Mouse (Mus musculus) adrenal gland, postnatal 14 days (tissue): ENCODE measurements around the gene Ubqln5. TPM values are rescaled to one million over a fixed set of nuclear protein-coding genes. Genes with fewer than 3 reads are reported as not detected.

Source experiments
- DNase-seq: peaks from one replicate; pipeline ENCODE4 v3.0.0; 2021; ENCODE audit warnings: mixed read lengths
- long read RNA-seq, 2 experiments: library from polyadenylated mRNA; stranded (forward); transcript quantifications; one replicate each; pipeline ENCODE4 v2.0.0; 2021
- total RNA-seq: library from RNA; stranded (reverse); gene quantifications from 2 replicates; pipeline ENCODE4 v1.2.3, GENCODE M21; 2021

Gene Ubqln5
- not detected in 2 replicates for total RNA-seq
- long read RNA-seq, experiment 1: 0 reads
- long read RNA-seq, experiment 2: 0 reads

DNA sequence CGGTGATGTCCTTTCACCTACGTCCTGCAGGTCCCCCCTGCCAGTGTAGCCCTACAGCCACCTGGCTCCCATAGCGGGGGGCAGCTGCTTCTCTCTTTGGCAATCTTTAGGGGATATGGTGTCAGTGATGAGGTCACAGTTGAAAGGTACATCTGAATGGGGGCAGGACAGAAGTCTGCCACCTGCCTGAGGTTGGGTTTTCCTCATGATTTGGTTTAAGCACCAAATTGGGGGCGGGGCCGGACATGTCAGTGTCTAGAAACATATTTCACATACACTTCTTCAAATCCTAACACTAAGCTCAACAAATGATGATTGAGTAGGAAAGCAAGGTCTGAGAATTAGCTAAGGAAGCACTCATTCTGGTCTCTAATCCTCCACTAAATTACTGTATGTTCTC lies at the start of gene Ubqln5:
TSS of gene Ubqln5 (minus strand) at position 101 of the 400 bp plus-strand sequence.
- no peak for DNase-seq

GRCm38 (mm10) chr7:104179074-104179473 lies 49.4 kb upstream of the Ubqln5 start:
- no peak for DNase-seq

DNA sequence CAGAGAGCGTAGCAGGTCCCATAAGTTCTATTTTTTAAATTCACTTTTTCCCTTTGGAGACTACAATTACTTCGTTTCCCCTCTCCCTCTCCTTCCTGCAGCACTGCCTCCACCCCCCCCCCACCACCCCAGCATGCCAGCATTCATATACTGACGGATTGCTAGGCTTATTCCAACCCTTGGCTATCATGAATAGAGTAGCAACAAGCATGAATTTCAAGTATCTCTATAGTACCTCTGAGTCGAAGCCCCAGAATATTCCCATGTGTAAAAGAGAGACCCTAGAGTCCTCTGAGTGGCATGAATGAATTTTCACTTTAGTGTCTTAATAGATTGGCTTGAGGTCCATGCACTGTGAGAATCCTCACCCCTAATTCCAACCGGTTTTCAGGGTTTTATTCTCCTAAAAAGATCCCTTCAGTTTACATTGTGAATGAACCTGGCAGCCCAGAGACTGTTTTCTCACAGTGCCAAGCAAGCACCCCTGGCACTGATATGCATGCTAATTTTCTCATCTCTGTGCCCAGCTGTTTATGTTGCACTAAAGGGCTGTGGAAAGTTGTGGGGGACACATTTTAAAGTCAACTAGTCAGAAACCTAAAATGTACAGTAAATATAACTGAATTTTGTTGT lies 48.9 kb upstream of the Ubqln5 start:
- no peak for DNase-seq

GRCm38 (mm10) chr7:104175085-104175484 lies 45.5 kb upstream of the Ubqln5 start:
- DNase-seq: no peak

DNA sequence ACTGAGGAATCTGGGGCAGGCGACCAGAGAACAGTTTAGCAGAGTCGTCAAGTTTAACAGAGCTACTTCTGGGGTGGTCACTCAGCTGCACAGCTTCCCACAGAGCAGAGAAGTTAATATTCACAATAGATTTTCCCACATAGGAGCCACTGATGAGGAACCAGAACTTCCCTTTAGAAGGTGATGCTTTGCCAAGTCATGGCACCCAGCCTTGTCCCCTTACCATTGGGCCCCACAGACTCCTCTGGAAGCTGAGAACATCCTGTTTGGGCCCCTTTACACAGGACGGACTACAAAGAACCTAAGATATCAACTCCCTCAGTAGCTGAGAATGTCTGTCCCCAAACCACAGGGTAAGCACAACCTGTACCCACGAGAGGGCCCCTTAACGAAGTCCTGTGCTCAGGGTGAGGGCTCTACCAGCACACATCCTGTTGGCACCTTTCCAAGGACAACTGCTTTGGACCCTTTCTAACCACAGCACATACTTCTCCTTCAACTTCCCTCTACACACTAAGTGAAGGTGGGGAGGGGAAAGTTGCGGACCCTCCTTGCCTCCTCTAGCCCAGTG lies 40.1 kb upstream of the Ubqln5 start:
- DNase-seq: no peak

GRCm38 (mm10) chr7:104167105-104167504 lies 37.5 kb upstream of the Ubqln5 start:
- DNase-seq: no peak

- DNase-seq: no peak
Observed at GRCm38 (mm10) chr7:104150456-104150855, 20.8 kb upstream of the Ubqln5 start, which contains the start of gene Ubqlnl. Gene Ubqlnl (minus strand): TSS chr7:104150556.

DNA sequence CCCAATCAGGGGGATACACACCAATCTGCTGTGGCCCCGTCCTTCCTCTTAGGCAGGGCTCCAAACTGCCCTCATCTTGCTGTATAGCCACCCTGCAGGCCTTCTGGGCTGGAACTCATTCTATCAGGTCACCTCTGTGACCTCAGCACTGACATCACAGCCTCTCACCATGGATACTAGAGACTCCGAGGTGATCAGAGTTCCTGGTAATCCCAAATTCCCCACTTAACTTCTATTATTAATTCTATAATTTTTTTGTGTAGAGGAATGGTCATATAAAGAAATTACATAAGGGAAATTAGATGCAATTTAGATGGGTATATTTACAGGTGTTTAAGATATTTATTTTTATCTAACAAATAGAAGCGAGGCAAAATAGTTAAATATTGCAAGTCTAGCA lies 13.6 kb upstream of the Ubqln5 start, which contains the start of gene Ubqln3:
TSS of gene Ubqln3 (minus strand) at position 101 of the 400 bp plus-strand sequence.
- DNase-seq: no peak

DNA sequence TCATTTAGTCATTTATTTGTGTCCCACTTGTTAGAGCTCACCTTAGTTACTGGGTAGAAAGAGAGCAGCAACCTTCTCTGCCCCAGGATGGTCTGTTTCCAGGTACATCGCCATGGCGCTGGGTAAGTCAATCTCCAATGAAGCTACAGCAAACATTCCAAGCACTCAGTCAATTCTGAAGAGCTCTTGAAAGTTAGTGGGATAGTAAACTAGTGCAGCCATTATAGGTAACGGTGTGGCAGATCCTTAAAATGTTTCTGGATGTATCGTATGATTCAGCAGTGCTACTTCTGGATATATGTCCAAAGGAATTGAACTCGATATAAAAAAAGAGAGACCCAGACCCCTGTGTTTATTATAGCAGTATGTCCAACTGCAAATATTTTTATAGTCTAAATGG lies 7.7 kb upstream of the Ubqln5 start, which contains the start of gene Olfr643:
TSS of gene Olfr643 (minus strand) at position 101 of the 400 bp plus-strand sequence.
- no peak for DNase-seq

- no peak for DNase-seq
Observed at GRCm38 (mm10) chr7:104104757-104104972, 25.0 kb downstream of the Ubqln5 start, which contains the start of gene Olfr646. Gene Olfr646 (plus strand): TSS chr7:104104873.

GRCm38 (mm10) chr7:104103913-104104756 lies 25.5 kb downstream of the Ubqln5 start:
- no peak for DNase-seq

- DNase-seq: no peak
Observed at GRCm38 (mm10) chr7:104085365-104085764, 44.3 kb downstream of the Ubqln5 start, which contains the start of gene Olfr645. Gene Olfr645 (minus strand): TSS chr7:104085465.

Other genes starting within 250 kb of the Ubqln5 start
- gene Olfr66, start 243.6 kb downstream of the Ubqln5 start, total RNA-seq: not detected in 2 replicates
- not detected in 2 replicates for gene Olfr64, start 235.3 kb downstream of the Ubqln5 start, total RNA-seq
- gene Olfr65, start 226.3 kb downstream of the Ubqln5 start, total RNA-seq: not detected in 2 replicates
- gene Olfr631, start 201.0 kb downstream of the Ubqln5 start, total RNA-seq: not detected in 2 replicates
- gene Olfr632, start 195.5 kb downstream of the Ubqln5 start, total RNA-seq: not detected in 2 replicates
- gene Olfr633, start 185.4 kb downstream of the Ubqln5 start, total RNA-seq: not detected in 2 replicates
- gene Olfr635, start 158.7 kb downstream of the Ubqln5 start, total RNA-seq: not detected in 2 replicates
- gene Olfr638, start 131.1 kb downstream of the Ubqln5 start, total RNA-seq: not detected in 2 replicates
- gene Olfr639, start 112.5 kb downstream of the Ubqln5 start, total RNA-seq: not detected in 2 replicates
- gene Olfr640, start 104.3 kb downstream of the Ubqln5 start, total RNA-seq: not detected in 2 replicates
- gene Olfr641, start 94.4 kb downstream of the Ubqln5 start, total RNA-seq: not detected in 2 replicates
- not detected in 2 replicates for gene Olfr642, start 77.2 kb downstream of the Ubqln5 start, total RNA-seq
- not detected in 2 replicates for gene 4930516K23Rik, start 68.4 kb downstream of the Ubqln5 start, total RNA-seq
- not detected in 2 replicates for gene Olfr644, start 58.0 kb downstream of the Ubqln5 start, total RNA-seq
- not detected in 2 replicates for gene Olfr645, start 44.4 kb downstream of the Ubqln5 start, total RNA-seq
- gene Olfr646, start 25.0 kb downstream of the Ubqln5 start, total RNA-seq: not detected in 2 replicates
- gene Olfr643, start 7.6 kb upstream of the Ubqln5 start, total RNA-seq: not detected in 2 replicates
- gene Ubqln3, start 13.5 kb upstream of the Ubqln5 start, total RNA-seq: not detected in 2 replicates
- gene Ubqlnl, start 20.7 kb upstream of the Ubqln5 start, total RNA-seq: not detected in 2 replicates
- not detected in 2 replicates for gene Olfm5, start 35.0 kb upstream of the Ubqln5 start, total RNA-seq
- gene Olfr648, start 53.6 kb upstream of the Ubqln5 start, total RNA-seq: not detected in 2 replicates
- gene Olfr649, start 66.2 kb upstream of the Ubqln5 start, total RNA-seq: not detected in 2 replicates
- gene Trim6, start 89.0 kb upstream of the Ubqln5 start, total RNA-seq: 0.30 and 0.74 TPM in 2 replicates
- gene Trim34a, start 114.6 kb upstream of the Ubqln5 start, total RNA-seq: 5.9 and 7.7 TPM in 2 replicates
- gene Trim5, start 158.3 kb upstream of the Ubqln5 start, total RNA-seq: 3.0 and 6.9 TPM in 2 replicates
- gene Trim12a, start 185.6 kb upstream of the Ubqln5 start, total RNA-seq: 8.1 and 17.0 TPM in 2 replicates
- 0.38 and 0.52 TPM in 2 replicates for gene Trim34b, start 199.6 kb upstream of the Ubqln5 start, total RNA-seq
- 8.4 and 11.6 TPM in 2 replicates for gene Trim12c, start 223.5 kb upstream of the Ubqln5 start, total RNA-seq
- gene Trim30b, start 240.1 kb upstream of the Ubqln5 start, total RNA-seq: 0.53 TPM in 1 of 2 replicates, not detected in the other